Mouse (Mus musculus) kidney, embryonic 15.5 days (tissue): ENCODE data around the gene Gm597. TPM values are rescaled to one million over a fixed set of nuclear protein-coding genes. Genes with fewer than 3 reads are reported as not detected.

ENCODE experiments used
- ATAC-seq: fragments of 200-750 bp; cut with Nextera tagmentation; replicated peaks from 2 replicates; pipeline ENCODE4 v1.8.0; 2017; ENCODE audit warnings: moderate TSS enrichment; ENCODE audit not compliant: low FRiP score
- H3K27ac ChIP-seq: fragments of 300-500 bp; sonication (generic); 2 replicates; pipeline ENCODE4 v1.5.1; 2015; ENCODE audit warnings: mild to moderate bottlenecking, inconsistent platforms
- H3K27me3 ChIP-seq: fragments of 300-500 bp; sonication (generic); 2 replicates; pipeline ENCODE4 v1.6.1; 2015; ENCODE audit warnings: inconsistent platforms
- H3K36me3 ChIP-seq: fragments of 300-500 bp; sonication (generic); 2 replicates; pipeline ENCODE4 v1.6.1; 2015; ENCODE audit warnings: inconsistent platforms
- H3K4me1 ChIP-seq: fragments of 300-500 bp; sonication (generic); 2 replicates; pipeline ENCODE4 v1.6.1; 2015; ENCODE audit warnings: inconsistent platforms
- H3K4me2 ChIP-seq: fragments of 300-500 bp; sonication (generic); 2 replicates; pipeline ENCODE4 v1.6.1; 2015; ENCODE audit warnings: moderate library complexity, mild to moderate bottlenecking, inconsistent platforms
- H3K4me3 ChIP-seq: fragments of 300-500 bp; sonication (generic); replicated peaks from 2 replicates; pipeline ENCODE4 v1.5.1; 2015; ENCODE audit warnings: mild to moderate bottlenecking, inconsistent platforms
- H3K9ac ChIP-seq: fragments of 300-500 bp; sonication (generic); 2 replicates; pipeline ENCODE4 v1.6.1; 2015; ENCODE audit warnings: mild to moderate bottlenecking, inconsistent platforms
- H3K9me3 ChIP-seq: fragments of 300-500 bp; sonication (generic); replicated peaks from 2 replicates; pipeline ENCODE4 v1.6.1; 2016; ENCODE audit warnings: inconsistent platforms
- WGBS: fragments of 180-500 bp; shearing (Covaris S2); methylation state at CpG from one replicate; pipeline ENCODE4 v1.1.7; 2015; ENCODE audit warnings: mixed read lengths; 5-methylcytosine and 5-hydroxymethylcytosine counted together
- polyA plus RNA-seq: library from polyadenylated mRNA; unstranded; fragments of >200 nt; fragmentation: Nextera tagmentation; extraction: Ambion mirVana; gene quantifications from 2 replicates; pipeline ENCODE4 v1.2.1, GENCODE M21; 2015

The Gm597 gene
- polyA plus RNA-seq: not detected in 2 replicates

DNA sequence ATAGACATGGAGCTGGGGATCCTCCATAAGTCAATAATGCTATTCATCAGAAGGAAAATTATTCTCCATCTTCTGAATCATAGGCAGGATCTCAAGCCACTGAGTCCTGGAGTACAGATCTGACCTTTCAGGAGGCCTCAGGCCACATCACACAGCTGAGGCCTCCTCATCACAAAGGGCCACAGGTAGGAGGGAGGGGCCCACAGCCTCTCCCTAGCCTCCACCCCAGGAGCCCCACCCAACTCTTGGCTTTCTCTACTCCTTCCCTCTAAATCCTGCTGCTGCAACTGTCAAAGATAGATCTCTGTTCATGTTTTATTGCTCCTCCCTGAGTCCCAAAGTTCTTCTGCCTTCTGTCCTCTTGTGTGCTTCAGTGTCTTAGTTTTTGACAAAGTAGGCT lies at the start of gene Gm597:
Gene Gm597, minus strand, starts transcription at position 101 of the 400 bp plus-strand sequence.
- H3K9ac ChIP-seq: no peak within 1 kb of the TSS

DNA sequence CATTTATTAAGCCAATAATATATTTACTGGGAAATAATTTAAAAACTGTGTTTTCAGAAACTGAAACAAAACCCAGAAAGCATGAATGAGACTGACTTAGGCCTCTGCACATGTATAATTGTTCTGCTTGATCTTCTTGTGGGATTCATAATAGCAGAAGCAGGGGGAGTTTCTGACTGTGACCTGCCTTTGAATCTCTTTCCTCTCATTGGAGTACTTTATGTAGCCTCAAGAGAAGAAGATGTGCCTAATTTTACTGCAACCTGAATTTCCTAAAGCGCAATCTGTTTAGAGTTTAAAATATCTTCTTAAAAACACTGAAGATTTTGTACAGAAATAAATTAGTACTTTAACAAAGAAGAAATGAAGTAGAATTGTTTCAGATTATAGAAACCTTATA lies 27.6 kb upstream of the Gm597 start:
- H3K4me3 ChIP-seq: no peak overlapping the region
- no peak overlapping the region for H3K4me2 ChIP-seq
- no peak for ATAC-seq
- no peak overlapping the region for H3K9ac ChIP-seq
- no peaks in the 10 kb centered on the region for H3K27me3 ChIP-seq
- H3K36me3 ChIP-seq: no peaks in the 10 kb centered on the region
- no peaks in the 10 kb centered on the region for H3K4me1 ChIP-seq
- no peak overlapping the region for H3K27ac ChIP-seq
- WGBS: 96% methylated on average over 1 of the region's 1 CpGs
- H3K9me3 ChIP-seq: no peaks in the 10 kb centered on the region

More for the DNA sequence above, at the start of gene Gm597:
- H3K27ac ChIP-seq: no peak within 1 kb of the TSS
- no peaks in the 10 kb centered on the region for H3K36me3 ChIP-seq
- H3K4me1 ChIP-seq: no peaks in the 10 kb centered on the region
- no peaks in the 10 kb centered on the region for H3K27me3 ChIP-seq
- no peak within 1 kb of the TSS for H3K4me2 ChIP-seq
- no peak for ATAC-seq
- H3K4me3 ChIP-seq: no peak within 1 kb of the TSS
- no peaks in the 10 kb centered on the region for H3K9me3 ChIP-seq

DNA sequence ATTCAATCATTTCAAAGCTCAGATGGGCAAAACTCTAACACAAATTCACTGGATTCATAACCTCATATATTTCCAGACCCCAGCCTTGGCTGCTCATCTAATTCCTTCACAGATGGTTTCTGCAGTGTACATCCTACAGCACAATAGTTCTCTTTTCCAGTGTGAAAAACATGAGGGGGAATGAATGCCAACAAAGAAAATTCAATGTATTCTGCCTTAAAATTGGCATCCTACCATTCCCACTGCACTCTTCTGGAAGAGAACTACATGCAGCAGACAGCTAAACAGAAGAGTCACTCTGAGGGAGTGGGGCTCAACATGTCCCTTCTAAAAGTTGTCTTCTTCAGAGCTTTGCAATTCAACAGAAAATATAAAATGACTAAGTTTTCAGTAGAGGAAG lies 26.6 kb upstream of the Gm597 start:
- Histone ChIP-seq H3K4me2 (no peak overlapping the region), H3K27me3 (no peaks in the 10 kb centered on the region), H3K36me3 (no peaks in the 10 kb centered on the region), H3K27ac (no peak overlapping the region), H3K4me3 (no peak overlapping the region), H3K9ac (no peak overlapping the region), H3K4me1 (no peaks in the 10 kb centered on the region), H3K9me3 (no peaks in the 10 kb centered on the region)
- ATAC-seq: no peak

DNA sequence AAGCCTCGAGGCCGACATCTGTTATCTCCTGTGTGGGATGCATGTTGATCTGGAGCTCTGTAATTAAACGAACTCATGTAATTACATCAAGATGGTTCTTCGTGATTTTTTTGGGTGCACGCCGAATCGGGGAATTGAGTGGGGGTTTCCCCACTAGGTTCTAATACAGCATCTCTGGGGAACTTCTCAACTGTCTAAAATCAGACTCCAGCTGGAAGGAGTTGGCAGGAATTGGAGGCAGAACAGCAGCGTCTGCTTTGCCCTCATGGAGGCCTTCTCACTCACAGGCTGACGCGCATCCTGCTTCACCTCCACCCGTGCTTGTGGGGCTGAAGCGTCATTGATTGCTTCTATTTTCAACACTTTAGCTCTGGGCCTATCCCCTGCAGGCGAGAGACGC lies 20.8 kb upstream of the Gm597 start:
- Histone ChIP-seq H3K4me2 (no peak overlapping the region), H3K4me1 (no peaks in the 10 kb centered on the region), H3K4me3 (no peak overlapping the region), H3K9ac (no peak overlapping the region), H3K9me3 (no peaks in the 10 kb centered on the region), H3K27me3 (no peaks in the 10 kb centered on the region), H3K27ac (no peak overlapping the region), H3K36me3 (no peaks in the 10 kb centered on the region)
- ATAC-seq: no peak
- WGBS: 88% methylated on average over 14 of the region's 14 CpGs
